Mouse (Mus musculus): ENCODE data around the gene Rgcc. TPM values are rescaled to one million over a fixed set of nuclear protein-coding genes. Genes with fewer than 3 reads are reported as not detected.

The Rgcc gene
- total RNA-seq, 2 experiments from 2014 or later = 37.1 to 40.7 TPM

- Histone ChIP-seq H3K4me3 (no peak overlapping the region), H3K27ac (no peak overlapping the region)
- no peak for DNase-seq (ENCODE audit: low spot score in 2 of 2)
- TF ChIP-seq CTCF (conservative IDR thresholded peaks at IDR 0.05) = no peak
Measured at GRCm38 (mm10) chr14:79241656-79242385, 59.6 kb downstream of the Rgcc start.

- DNase-seq (ENCODE audit: low spot score in 2 of 2) = no peak
- Histone ChIP-seq H3K4me3 (no peak overlapping the region), H3K27ac (no peak overlapping the region)
- no peak for TF ChIP-seq CTCF (conservative IDR thresholded peaks at IDR 0.05)
Measured at GRCm38 (mm10) chr14:79241057-79241570, 60.3 kb downstream of the Rgcc start.

DNA sequence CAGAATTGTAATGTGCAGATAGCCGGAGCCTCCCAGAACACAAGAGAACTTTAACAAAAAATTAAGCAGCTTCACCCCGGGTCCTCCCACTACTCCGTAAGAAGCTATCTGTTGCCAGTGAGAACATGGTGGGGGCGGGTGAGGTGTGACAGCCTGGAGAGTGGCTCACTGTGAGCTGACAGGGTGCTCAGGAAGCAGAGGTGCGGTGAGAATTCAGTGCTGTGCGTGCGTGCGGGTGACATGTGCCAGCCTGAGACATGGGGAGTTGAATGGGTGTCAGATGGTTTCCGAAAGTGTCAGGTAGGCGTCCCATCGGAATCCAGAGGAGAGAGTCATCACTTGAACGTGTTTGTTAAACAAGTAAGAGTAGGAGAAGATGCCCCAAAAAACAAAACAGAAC is 62.0 kb downstream of the Rgcc start:
- TF ChIP-seq CTCF (conservative IDR thresholded peaks at IDR 0.05) = no peak
- no peak for DNase-seq (ENCODE audit: low spot score in 2 of 2)
- no peak overlapping the region for H3K27ac ChIP-seq
- H3K4me3 ChIP-seq = no peak overlapping the region

Other genes starting within 250 kb of the Rgcc start
- not detected for gene Zfp957, start 54.3 kb downstream of the Rgcc start, total RNA-seq (2021)
- gene Naa16, start 89.1 kb upstream of the Rgcc start, total RNA-seq (2021) = 10 to 100 TPM; 13.5 to 15.2 TPM
- 1 to 10 TPM; 6.0 to 6.2 TPM for gene Mtrf1, start 96.1 kb upstream of the Rgcc start, total RNA-seq (2021)
- gene Kbtbd7, start 124.9 kb upstream of the Rgcc start, total RNA-seq (2021) = 10 to 100 TPM; 39.9 to 44.0 TPM
- gene Kbtbd6, start 150.2 kb upstream of the Rgcc start, total RNA-seq (2021) = 1 to 10 TPM in 1 of 2 experiments, under 1 TPM in 1; 0.91 to 1.2 TPM
- gene Elf1, start 179.5 kb upstream of the Rgcc start, total RNA-seq (2021) = 1 to 10 TPM; 4.6 to 4.8 TPM
- gene Wbp4, start 179.9 kb upstream of the Rgcc start, total RNA-seq (2021) = 10 to 100 TPM; 50.4 to 52.8 TPM